Mouse (Mus musculus) left cerebral cortex, adult 11 months (tissue): ENCODE data around the gene Scube1.

Source experiments
- DNase-seq: peaks from one replicate; pipeline ENCODE4 v3.0.0; 2022; ENCODE audit warnings: low spot score

The Scube1 gene

DNA sequence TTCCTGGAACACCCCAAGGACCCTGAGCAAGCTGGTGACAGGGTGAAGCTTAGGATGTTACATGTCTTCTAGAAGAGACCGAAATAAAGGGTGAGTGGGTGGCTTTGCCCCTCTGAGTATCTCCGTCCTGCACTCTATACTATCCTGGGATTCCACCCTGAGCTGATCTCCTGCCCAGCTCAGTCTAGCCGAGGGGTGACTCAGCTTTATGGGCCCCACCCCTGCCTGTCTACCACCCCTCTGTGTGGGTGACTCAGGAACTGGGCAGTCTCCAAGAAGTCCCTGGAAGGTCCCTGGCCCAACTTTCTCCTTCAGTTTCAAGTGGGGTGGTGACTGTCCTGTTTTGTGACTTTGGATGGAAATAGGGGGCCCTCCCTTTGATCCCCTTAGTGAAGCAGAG, 159.4 kb downstream of the Scube1 start:
- DNase-seq = no peak

GRCm38 (mm10) chr15:83563857-83564651, 160.8 kb downstream of the Scube1 start:
- no peak for DNase-seq

- no peak for DNase-seq
Measured at GRCm38 (mm10) chr15:83563327-83563856, 161.4 kb downstream of the Scube1 start, which contains the start of the genes Tspo and Mcat. TSS of gene Tspo (plus strand) at chr15:83563592. TSS of gene Mcat (minus strand) at chr15:83563787.

- peak; percentile 14 for DNase-seq
Measured at GRCm38 (mm10) chr15:83562626-83563270, 162.1 kb downstream of the Scube1 start.

DNA sequence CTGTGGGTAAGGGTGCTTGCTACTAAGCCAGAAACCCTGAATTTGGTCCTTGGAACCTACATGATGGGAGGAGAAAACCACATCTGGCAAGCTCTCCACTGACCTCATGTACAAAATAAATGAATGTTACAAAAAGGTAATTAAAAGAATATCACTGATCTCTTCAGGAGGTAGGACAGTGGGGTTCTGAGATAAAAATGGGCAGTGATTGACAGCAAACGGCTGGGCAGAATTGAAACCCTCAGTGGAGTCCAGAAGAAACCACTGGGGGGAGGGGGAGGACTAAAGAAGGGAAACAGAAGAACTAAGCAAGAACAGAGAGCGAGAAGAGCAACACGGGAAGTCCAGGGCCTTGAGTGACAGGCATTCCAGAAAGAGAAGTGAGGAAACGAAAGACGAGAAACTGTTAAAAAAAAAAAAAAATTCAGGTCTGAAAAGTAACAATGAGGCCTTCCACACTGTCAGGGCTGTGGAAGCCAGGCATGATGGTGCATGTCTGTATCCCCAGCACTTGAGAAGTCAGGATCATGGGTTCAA, 163.8 kb downstream of the Scube1 start:
- no peak for DNase-seq

- DNase-seq = peak; percentile 71
Measured at GRCm38 (mm10) chr15:83555161-83555974, 169.5 kb downstream of the Scube1 start.
